Mouse (Mus musculus) spleen, postnatal 4 days (tissue): ENCODE results near the gene Btd.
A peak's percentile ranks its signal among the peaks of the same experiment; 100 is the strongest.

ENCODE experiments used
- DNase-seq, 2 experiments: peaks; one replicate each; pipeline ENCODE4 v3.0.0; 2022; ENCODE audit warnings: low spot score in 2 of 2

Btd gene

DNA sequence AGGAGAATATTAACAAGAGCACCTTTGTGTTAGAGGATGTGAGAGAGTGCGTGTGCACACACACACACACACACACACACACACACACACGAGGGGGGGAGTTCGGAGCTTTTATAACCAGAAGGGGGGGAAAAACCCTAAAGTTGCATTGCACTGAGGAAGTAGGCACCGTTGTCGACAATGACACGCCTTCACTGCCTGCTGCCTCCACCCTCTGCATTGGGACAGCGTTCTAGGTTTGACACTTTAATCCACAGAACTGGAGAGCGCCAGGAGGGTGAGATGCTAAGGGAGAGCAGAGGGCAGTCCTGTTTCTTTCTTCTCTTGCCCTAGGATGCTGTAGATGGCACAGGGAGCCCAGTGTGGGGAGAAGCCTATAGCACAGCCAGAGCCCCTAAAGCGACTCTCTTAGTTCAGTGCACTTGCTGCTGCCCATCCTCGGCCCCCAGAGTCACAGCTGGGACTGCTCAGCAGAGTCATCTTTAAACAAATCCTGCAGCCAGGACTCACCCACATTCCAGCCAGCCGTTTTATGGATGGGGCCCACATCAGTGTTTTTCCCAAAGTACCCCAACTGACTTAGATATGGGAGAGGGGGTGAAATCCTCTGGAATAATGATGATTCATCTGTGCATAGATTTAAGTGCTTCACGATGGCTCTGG lies 24.2 kb downstream of the Btd start:
- peak in 1 of 2 experiments; percentile 65 for DNase-seq

- DNase-seq: no peak
Observed at GRCm38 (mm10) chr14:31665566-31665940, 24.7 kb downstream of the Btd start.

DNA sequence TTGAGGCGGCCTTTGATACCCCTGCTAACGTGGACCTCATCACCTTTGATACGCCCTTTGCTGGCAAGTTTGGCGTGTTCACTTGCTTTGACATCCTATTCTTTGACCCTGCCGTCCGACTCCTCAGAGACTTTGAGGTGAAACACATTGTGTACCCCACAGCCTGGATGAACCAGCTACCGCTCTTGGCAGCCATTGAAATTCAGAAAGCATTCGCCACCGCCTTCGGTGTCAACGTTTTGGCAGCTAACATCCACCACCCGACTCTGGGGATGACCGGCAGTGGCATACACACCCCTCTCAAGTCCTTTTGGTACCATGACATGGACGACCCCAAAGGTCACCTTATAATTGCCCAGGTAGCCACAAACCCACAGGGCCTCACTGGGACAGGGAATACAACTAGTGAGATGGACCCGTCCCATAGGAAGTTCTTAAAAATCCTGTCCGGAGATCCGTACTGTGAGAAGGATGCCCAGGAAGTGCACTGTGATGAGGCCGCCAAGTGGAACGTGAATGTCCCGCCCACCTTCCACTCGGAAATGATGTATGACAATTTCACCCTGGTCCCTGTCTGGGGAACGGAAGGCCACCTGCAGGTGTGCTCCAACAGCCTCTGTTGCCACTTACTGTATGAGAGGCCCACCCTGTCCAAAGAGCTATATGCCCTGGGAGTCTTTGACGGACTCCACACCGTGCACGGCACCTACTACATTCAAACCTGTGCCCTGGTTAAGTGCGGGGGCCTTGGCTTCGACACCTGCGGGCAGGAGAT lies 26.3 kb downstream of the Btd start:
- no peak for DNase-seq

- no peak for DNase-seq
Observed at GRCm38 (mm10) chr14:31667741-31668140, 26.9 kb downstream of the Btd start.

GRCm38 (mm10) chr14:31668326-31668725 lies 27.5 kb downstream of the Btd start:
- DNase-seq: no peak

DNA sequence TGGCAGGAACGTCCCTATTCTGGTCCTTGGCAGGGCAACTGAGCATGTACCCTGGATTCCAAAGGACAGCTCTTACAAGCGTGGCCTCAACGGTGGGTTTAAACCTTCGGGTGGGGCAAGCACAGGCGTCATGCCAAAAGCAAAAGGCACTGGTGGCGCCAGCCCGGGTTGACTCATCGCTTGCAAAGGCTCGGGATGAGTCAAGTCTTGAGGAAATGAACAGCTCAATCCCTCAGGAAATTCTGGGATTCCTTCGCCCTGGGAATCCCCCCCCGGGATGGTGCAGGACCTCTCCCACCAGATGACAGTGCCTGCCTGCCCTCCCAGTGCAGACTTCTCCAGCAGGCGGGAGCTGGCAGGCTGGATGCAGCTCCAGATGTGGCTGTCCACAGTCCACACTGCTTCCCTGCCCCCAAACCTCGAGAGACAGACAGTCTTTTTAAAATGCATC lies 28.4 kb downstream of the Btd start:
- no peak for DNase-seq

DNA sequence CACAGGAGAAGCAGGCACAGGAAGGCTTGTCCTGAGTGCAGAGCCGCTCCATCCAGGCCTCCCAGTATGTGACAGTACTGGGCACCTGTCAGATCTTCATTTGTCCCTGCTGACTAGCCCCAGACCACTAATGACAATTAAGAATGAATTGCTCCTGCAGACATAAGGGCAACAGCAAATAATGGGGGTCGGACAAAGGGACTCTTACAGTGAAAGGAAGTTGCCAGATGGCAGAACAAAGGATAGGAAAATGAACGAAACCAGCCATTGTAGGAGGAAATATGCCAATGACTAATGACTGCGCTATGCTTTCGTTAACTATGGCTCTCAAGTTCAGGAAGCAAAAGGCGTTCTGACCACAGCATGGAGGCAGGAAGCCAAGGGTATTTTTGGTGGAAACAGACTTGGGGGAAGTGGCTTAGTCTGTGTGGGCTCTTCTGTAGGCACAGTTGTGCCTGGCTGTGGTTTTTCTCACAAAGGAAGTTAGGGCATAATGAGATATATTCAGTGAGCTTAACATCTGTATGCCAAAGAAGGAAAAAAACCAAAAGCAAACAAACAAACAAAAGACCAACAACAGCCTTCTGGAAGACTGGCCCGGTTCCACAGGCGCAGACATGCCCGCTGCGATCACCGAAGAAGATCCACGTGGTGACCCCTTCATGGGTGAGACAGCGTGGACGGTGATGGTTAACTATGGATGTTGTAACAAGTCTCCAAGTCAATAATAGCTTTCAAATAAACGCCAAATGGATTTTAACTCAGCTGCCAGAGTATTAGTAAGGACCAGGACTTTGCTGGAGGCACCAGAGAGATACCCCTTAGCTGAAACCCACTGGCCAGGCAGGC lies 29.0 kb downstream of the Btd start:
- no peak for DNase-seq

GRCm38 (mm10) chr14:31671635-31672320 lies 30.9 kb downstream of the Btd start:
- no peak for DNase-seq

- no peak for DNase-seq
Observed at GRCm38 (mm10) chr14:31680656-31681055, 39.8 kb downstream of the Btd start.

GRCm38 (mm10) chr14:31681291-31681690 lies 40.5 kb downstream of the Btd start:
- no peak for DNase-seq

- DNase-seq: peak in 1 of 2 experiments; percentile 57
Observed at GRCm38 (mm10) chr14:31681931-31682555, 41.2 kb downstream of the Btd start.

DNA sequence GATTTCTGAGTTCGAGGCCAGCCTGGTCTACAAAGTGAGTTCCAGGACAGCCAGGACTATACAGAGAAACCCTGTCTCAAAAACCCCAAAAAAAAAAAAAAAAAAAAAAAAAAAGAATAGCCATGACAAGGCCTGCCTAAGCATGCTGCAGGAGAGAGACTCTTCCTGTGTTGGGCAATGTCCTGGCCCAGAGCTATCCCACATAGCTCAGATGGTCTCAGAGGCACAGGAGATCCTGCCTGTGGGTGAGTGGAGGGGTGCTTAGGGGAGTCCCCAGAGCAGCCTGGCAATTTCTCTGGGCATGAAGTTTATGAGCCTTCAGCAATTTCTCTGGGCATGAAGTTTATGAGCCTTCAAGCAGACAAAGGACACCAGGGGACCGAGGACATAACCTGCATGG lies 42.8 kb downstream of the Btd start:
- peak in 1 of 2 experiments; percentile 51 for DNase-seq

DNA sequence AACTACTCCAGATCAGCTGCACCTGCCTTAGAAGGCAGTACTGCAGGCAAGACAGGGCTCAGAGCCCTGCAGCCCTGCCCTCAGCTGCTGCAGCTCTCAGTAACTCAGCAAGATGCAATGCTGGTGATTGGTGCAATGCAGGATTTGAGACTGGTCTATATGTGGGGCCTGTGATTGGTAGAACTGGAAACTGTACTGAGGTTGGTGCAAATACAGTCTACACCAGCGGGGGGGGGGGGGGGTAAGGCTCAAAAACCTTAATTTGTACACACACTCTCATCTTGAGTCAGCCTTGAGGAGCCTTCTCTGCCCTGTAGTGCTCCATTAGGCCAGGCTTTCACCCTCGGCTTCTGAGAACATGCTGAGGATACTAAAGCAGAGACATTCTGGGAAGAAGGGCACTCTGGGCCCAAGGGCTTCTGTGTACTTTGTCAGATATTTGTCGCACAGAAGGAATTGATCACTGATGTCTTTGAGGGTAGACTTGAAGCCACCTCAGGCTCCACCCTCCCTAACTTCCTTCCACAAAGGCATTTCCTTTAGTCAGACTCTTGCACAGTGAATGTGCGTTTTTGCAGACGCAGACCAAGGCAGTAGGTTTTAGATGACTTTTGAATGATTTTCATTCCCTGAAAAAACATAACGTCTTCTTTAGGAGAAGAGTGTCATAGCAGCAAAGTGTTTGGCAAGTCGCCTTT lies 43.7 kb downstream of the Btd start:
- no peak for DNase-seq

DNA sequence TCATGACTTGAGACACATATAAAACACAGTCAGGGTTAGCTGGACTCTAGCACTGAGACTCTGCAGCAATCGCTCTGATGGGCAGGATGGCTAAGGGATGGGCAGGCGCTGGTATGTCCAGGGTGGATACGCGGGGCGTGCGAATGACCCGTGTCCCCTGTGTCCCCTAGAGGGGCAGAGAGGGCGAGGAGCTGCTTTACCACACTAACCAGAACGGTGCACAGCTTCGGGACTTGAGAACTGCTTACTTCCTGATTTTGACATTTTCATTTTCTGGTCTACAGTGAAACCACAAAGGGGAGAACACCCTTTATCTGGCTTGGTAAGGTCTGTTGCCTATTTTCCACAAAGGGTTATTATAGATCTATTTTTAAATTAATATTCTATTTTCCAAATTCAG lies 44.9 kb downstream of the Btd start:
- DNase-seq: no peak

- DNase-seq: no peak
Observed at GRCm38 (mm10) chr14:31686231-31686630, 45.4 kb downstream of the Btd start.

DNA sequence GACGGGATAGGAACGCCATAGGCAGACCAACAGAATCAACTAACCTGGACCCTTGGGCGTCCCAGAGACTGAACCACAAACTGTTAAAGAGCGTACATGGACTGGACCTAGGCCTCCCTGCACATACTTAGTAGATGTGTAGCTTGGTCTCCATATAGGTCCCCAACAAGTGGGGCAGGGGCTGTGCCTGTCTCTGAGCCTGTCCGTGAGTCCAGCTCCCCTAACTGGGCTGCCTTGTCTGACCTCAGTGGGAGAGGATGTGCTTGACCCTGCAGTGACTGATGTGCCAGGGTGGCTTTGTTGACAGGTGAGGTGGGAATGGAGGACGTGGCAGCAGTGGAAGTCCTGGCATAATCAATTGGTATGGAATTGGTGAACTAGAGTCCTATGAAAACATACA lies 51.7 kb downstream of the Btd start:
- DNase-seq: no peak

- DNase-seq: no peak
Observed at GRCm38 (mm10) chr14:31696206-31696984, 55.6 kb downstream of the Btd start.

DNA sequence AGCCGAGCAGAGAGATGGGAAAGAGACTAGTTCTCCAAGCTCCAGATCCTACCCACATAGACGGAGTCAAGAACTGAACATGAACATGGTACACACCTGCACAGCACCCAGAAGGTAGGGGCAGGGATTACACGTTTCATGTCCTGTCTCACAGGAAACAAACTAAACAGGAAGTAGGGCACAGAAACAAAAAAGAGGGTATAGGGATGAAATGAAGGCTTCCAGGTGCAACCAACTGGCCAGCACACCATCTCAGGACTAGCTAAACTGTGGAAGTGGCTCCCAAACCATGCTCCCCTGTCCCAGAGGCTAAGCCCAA lies 56.1 kb downstream of the Btd start:
- no peak for DNase-seq

DNA sequence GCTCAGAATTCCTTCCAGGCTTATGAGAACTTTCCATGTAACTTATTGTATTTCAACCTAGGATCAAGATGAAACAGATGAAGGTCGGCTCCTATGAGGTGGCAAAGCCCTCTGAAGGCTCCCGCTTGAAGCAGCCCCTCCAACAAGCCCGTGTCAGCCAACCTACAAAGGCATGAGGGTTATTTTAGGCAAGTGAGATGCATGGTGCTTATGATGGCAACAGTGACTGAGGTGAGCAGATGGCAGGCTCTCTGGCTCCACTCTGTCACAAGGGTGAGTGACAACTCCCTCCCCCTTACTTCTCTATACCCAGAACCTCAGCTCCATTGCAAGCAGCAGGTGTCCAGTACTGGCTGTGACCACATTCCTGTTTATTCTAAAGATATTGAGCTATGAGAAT lies 56.5 kb downstream of the Btd start:
- no peak for DNase-seq

- no peak for DNase-seq
Observed at GRCm38 (mm10) chr14:31697755-31698154, 56.9 kb downstream of the Btd start.
